Mouse (Mus musculus) G1E-ER4 (cell line): ENCODE measurements around the gene T2. TPM values are rescaled to one million over a fixed set of nuclear protein-coding genes. Genes with fewer than 3 reads are reported as not detected.
"Not testable (repeated sequence)": the region's sequence is repeated elsewhere in the genome, so short reads cannot be mapped to it uniquely, and the experiment has no call there.

Experiments used
- GATA1 ChIP-seq: IDR thresholded peaks from one replicate; pipeline ENCODE4 v1.8.0; 2012; ENCODE audit warnings: low read length, inconsistent platforms
- polyA plus RNA-seq: library from polyadenylated mRNA; stranded (reverse); fragments of >175 nt; gene quantifications from 2 replicates; pipeline ENCODE4 v1.2.3, GENCODE M21; 2012

T2 gene
- polyA plus RNA-seq = 0.08 TPM in 1 of 2 replicates, not detected in the other

DNA sequence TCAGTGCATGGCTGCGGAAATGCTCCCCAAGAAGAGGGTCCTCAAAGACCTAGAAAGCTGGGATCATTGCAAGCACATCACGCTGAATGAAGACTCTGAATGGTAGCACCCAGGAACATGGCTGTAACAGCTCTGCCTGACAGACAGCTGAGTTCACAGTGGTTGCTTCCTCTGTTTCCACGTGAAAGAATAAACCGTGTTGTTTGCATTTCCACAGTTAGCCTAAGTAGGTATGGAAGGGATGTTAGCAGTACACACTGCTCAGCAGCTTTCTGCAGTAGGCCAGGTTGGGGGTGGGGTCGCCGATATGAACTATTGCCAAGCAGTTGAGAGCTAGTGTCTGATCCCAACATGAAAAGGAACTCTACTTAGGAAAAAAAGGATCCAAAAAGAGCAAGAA, at the start of gene T2:
Gene T2 (plus strand): TSS at position 301 of the 400 bp plus-strand sequence.
- no peak for TF ChIP-seq GATA1

DNA sequence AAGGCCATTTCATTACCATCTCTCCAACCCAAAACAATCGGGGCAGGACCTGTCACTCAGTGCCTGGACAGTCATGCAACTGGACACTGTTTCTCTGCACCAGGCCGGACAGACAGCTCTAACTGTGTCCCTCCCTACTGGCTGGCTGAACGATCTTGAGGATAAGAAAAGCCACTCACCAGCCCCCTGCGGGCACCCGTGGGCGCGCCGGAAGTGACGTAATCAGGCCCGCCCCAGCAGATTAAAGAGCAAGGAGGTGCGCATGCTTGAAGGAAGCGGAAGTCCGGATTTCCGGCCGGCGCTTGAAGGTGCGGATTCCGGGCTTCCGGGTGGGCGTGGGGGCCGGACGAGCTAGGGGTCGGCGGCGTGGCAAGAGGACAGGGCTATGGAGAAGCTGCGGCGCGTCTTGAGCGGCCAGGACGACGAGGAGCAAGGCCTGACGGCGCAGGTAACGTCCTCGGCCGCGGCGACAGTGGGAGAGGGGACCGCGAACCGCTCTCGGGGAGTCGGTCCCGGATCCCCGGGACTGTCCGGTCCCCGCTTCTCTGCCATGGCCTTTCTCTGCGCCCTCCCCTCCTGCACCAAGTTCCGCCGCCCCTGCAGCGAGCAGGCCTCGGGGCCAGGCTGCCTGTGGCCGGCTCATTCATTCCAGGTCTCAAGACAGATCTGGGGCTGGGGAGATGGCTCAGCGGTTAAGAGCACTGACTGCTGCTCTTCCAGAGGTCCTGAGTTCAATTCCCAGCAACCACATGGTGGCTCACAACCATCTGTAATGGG, 44.8 kb upstream of the T2 start, which contains the start of gene Sft2d1:
Gene Sft2d1 (plus strand): TSS at position 265 of the 777 bp plus-strand sequence.
- TF ChIP-seq GATA1 = no peak

DNA sequence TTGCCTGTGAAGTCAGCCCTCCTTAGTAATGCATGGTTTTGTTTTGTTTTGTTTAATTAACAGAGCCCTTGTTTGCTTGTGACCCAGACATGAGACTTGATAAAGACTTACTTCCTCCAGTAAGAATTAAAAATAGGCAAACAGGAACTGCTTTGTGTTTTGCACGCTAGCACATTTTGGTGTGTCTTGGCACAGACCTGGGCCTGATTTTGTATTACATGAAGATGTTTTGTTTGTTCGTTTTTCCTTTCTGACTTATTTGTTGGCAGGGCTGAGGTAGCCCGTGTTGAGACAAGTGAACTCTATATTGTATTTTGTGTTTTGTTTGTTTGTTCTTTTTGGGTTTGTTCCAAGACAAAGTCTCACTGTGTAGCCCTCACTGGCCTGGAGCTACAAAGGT, 44.0 kb upstream of the T2 start:
- TF ChIP-seq GATA1 = no peak

DNA sequence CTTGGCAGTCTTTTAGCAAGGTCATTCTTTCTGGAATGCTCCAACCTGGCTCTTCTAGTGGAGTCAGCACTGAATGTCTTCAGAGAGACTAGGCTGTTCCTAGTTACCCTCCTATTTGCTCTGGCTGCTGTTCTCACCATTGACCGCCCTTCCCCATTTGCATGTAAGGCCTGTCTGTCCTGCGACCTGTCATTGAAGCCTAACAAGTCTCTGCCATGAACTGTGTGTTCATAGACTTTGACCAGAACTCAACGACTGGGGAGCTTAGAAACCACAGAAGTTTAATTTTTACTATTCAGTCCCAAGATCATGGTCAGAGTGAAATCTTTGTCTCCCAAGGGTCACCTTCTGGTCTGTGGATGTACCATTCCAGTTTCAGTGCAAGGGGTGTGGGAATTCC, 41.8 kb upstream of the T2 start:
- no peak for TF ChIP-seq GATA1

DNA sequence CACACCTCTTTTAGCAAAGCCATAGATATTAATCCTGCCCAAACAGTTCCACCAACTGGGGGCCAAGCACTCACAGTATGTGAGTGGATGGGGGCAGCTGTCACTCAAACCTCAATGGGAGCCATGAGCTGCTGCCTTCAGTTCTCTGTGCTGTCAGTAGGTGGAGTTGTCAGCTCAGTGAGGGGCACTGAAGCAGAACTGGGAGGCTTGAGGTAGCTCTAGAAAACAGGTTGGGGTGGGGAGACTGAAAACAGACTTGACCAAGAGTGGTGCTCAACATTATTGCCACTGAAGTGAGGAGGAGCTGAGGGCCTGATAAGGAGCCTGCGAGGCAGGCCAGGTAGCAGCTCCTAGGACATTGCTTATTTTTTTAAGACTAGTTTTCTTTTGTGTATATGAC, 39.5 kb upstream of the T2 start:
- no peak for TF ChIP-seq GATA1

DNA sequence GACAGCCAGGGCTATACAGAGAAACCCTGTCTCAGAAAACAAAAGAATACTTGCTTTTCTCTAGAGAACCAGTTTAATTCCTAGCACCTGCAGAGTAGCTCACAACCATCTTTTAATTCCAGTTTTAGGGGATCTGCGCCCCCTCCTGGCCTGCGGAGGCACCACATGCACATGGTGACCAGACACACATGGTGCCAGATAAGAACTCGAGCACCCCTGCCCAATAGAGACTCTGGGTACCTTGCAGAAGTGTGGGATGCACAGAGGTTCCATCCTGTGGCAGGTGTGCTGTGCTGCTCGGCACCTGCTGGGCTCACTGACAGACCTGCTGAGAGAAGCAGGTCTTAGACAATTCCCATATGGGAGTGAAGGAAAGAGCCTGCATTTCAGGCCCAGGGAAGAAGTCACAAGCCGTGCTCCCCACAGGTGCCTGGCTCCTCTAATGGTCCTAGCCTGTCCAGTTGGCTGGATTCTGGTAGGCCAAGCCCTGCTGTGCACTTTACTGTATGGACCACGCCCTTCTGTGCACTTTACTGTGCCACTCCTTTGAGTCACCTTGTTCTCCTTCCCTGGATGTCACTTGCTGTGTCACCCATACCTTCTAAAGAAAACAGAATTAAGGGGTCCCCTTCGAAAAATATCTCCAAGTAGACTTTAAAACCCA, 27.1 kb upstream of the T2 start:
- TF ChIP-seq GATA1 = no peak

DNA sequence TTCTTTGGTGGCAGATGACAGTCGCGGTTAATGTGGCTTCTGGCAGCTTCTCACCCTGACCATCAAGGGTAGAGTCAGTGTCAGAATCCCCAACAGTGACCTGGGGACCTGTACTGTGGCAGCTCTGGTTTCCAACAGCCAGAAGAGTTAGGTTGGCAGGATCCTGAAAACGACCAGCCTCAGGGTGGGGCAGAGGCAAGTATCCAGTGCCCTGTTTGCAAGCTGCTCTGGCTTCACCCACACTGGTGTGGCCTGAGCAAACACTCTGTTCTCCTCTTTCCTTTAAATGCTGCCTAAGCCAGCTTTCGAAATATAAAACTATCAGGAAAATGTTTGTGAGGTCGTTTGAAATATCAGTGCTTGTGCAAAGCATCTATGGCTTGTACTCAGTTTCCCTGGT, 25.2 kb upstream of the T2 start:
- no peak for TF ChIP-seq GATA1

DNA sequence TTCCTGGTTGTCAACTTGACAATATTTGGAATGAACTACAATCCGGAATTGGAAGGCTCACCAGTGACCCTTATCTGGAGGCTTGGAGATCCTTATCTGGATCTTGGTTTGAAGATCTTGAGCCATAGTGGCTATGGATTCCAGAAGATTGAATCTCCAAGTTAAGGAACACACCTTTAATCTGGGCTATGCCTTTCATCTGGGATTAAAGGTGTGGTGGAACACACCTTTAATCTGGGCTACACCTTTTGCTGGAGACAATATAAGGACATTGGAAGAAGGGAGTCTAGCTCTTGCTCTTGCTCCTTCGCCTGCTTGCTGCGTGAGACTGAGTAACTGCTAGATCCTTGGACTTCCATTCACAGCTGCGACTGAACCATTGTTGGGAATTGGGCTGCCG, 18.6 kb upstream of the T2 start, which contains the start of gene Prr18:
Gene Prr18 (plus strand): TSS at position 301 of the 400 bp plus-strand sequence.
- not testable (repeated sequence) for TF ChIP-seq GATA1

DNA sequence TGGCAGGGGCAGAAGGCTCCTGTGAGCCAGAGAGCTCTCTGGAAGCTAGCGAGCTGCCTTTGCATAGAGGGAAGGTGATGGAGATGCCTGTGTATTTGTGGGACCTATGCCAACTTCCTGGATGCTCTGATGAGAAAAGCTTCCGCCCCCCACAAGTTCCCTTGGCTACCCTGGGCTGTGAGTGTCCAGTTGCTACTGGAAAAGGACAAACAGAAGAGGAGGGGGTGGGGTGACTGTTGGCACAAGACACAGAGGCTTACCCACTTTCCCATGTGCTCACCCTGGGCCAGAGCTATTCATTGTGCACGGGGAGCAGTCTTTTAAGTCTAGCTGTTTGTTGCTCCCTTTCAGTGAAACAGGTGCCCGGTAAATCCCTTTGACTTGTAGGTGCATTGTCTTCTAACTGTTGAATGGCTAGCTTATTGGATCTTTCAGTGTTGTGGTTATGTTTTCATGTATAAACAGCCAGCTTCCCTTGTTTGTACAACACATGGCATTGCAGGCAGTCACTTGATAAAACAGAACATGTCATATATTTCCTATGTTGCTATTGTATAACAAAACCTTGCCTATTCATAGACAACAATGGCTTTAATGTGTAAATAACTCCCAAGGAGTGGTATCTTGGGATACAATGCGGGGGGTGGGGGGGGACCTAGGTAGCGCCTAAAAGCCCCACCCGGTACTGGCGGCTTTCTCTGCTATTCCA, 16.0 kb upstream of the T2 start:
- TF ChIP-seq GATA1 = no peak

DNA sequence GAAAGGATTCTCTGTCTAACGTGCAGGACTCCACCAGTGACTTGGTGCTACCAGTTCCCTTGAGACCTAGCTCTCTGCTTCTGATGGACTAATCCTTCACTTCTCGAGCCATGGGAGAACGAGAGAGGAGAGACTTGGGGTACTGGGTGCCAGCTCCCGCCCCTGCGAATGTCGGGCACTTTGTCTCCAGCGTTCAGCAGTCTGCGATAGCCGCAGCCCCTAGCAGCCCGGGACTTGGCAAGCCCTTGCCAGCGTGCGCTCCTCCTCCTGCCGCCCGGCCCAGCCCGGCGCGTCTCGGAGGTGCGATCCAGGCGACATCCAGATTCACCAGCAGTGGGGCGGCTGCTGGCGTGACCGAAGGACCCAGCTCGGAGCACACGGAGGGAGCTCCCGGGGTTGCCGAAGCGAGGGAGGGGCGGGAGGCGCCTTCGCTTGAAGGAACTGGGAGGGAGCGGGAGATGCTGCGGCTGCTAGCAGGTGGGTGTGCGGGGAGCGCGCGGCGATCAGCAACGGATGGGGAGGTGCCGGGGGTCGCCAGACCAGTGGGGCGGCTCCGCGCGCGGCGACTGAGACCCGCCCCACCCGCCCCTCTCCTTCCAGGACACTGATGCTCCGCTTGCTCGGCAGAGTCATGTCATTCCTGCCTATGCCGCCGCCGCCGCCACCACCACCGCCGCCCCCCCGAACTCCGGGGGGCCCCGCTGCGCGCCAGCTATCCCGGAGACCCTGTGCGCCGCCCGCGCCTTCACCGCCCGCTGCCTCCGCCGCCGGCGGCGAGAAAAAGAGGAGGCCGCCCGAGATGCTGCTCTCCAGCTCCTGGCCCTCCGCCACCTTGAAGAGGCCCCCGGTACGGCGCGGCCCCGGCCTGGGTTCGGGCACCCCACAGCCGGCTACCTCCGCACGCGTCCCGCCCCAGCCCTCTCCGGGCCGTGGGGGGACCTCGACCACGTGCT, 15.1 kb upstream of the T2 start:
- TF ChIP-seq GATA1 = no peak

DNA sequence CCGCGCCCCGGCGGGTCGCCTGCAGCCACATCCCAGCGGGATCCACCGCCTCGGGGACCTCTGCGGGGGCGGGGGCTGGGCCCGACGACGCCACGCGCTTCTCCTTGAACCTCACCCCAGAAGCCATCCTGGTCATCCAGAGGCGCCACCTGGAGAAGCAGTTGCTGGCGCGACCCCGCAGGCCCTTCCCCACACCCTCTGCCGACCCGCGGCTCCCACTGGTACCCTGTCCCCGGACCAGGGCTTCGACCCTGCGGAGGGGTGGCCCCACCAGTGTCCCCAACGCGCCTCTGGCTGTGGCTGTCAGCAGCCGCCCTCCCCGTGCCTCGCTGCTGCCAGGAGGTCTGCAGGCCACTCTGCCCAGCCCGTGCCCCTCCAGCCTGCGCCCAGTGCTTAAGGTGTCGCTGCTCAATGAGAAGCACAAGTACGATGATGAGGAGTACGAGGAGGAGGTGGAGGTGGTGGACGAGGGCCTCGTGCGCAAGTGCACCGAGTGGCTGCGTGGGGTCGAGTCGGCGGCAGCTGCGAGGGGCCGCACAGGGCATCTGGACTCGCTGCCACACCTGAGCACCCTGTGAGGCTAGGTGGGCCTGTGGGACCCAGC, 14.3 kb upstream of the T2 start:
- TF ChIP-seq GATA1 = no peak

DNA sequence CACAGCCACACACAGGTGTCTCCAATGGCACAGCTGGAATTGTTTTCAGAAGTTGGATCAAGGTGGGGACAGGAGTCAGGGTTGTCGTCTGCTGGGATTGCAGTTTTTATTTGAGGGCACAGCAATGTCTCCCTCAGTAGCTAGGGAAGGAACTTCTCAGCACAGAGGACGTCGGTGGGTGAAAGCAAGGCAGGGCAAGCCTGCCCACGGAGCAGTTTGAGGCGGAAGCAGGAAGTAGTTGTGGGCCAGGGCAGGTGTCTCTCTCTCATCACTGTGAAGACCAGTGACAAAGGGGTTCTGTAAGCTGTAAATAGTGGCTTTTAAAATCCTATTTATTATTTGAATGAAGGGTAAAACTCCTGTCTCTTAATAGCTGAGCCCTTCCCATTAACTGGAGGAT, 13.1 kb upstream of the T2 start:
- no peak for TF ChIP-seq GATA1

DNA sequence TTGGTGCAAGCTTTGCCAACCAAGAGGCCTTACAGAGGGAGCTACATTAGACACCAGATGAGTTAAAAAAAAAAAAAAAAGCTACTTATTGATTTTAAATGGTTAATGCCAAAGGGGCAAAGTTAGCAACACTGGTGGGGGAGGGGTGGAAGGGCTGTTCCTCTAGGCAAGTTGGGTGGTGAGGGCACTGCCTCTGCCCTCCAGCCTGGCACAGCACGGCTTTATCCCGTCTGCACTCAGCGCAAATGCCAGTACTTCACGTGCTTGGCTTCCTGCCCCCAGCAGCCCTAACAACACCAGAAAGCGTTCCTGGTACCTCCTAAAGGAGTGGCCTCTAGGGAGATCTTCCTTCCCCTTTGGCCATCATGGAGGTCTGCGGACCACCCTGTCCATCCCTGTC, 12.4 kb upstream of the T2 start:
- TF ChIP-seq GATA1 = no peak

DNA sequence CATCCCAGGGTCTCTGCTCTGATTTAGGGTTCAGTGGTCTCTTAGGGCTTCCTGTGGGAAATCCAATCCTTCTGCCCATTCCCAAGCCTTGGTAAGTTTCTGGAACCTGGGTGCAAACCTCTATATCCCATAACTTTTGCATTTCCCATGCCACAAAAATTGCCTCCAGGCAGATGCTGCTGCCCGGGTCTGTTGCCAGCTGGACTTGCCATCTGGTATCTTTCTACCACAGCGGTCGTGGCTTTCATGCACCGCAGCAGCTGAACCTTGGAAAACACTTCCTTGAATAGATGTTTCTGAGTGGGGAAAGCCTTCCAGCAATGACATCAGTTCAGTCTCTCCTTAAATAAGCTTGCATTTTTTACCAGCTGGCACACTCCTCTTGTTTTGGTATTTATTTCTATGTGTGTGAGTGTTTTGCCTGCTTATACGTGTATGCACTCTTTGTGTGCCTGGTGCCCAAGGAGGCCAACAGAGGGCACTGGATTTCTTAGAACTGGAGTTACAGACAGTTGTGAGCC, 8.0 kb upstream of the T2 start:
- TF ChIP-seq GATA1 = no peak
